Mouse (Mus musculus) brain, embryonic 14.5 days (tissue): ENCODE measurements around the gene Dnmt3l.

Source experiments
- CTCF ChIP-seq: fragments of 200-500 bp; IDR thresholded peaks from 2 replicates; pipeline ENCODE4 v1.5.1; 2012; ENCODE audit warnings: inconsistent platforms, mild to moderate bottlenecking, moderate library complexity, borderline replicate concordance; ENCODE audit not compliant: insufficient read depth, insufficient read length; ENCODE audit errors: extremely low read depth
- POLR2A ChIP-seq: fragments of 200-500 bp; IDR thresholded peaks from 2 replicates; pipeline ENCODE4 v1.6.1; 2012; ENCODE audit warnings: mild to moderate bottlenecking, inconsistent platforms, borderline replicate concordance; ENCODE audit not compliant: poor library complexity, insufficient read depth, insufficient read length, severe bottlenecking; ENCODE audit errors: extremely low read depth

- TF ChIP-seq CTCF (no peak), POLR2A (no peak)
Observed at GRCm38 (mm10) chr10:78005791-78006438, 35.8 kb upstream of the Dnmt3l start.
